ENCODE assay signal across 26 mouse cellular contexts in the genomic region with DNA sequence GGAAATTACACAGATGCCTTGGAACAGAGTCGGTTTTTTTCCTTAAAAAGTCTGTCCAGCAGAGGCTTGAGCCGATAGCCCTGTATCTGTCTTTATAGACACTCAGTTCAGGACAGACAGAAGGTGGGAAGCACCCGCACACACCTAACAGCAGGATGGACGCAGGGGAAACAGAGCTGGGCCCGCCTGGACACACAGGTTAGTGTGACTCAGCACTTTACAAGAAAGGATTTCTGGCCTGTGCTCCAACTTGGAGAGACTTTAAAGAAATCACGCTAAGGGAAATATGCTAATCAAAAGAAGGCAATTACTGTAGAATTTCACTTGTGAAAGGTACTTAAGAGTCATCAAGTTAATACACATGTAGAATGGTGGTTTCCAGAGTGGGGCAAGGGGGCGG. TPM values are rescaled to one million over a fixed set of nuclear protein-coding genes. Genes with fewer than 3 reads are reported as not detected.
DNase-seq lines count a peak whose midpoint lies in the region; ATAC-seq and TF ChIP-seq lines count a peak whose summit lies in the region.
"Had no signal": no experiment of that assay in that cellular context is flagged by ENCODE, and none has a peak within 500 bp of the region (broad histone marks: within the 10 kb centered on the region; RNA-seq: fewer than 3 reads in every experiment).

No protein-coding gene starts in this region.

- in situ Hi-C loops in ES-E14 (cut with MboI; ENCODE audit: low sequenced_read_pairs in 2 of 2, unreplicated experiment in 2 of 2), result no loop called here

- H3K4me3 ChIP-seq in heart, embryonic 11.5 days (ENCODE audit: low read depth, low read length), result no peak overlapping the region
- no peak overlapping the region for H3K4me3 ChIP-seq in ES-E14 (ENCODE audit: insufficient read depth in 1 of 2, low read depth in 1 of 2, low read length in 2 of 2, poor library complexity in 1 of 2, severe bottlenecking in 1 of 2)
- no peak overlapping the region for H3K4me3 ChIP-seq in stomach, postnatal 0 days (ENCODE audit: low read depth, low read length)
- H3K4me3 ChIP-seq: embryonic facial prominence, embryonic 13.5 days; embryonic facial prominence, embryonic 15.5 days; erythroblast, embryonic 14.5 days; forebrain, embryonic 10.5 days; forebrain, embryonic 12.5 days had no signal

- TF ChIP-seq CTCF in stomach, postnatal 0 days (IDR thresholded peaks at IDR 0.05; ENCODE audit: low read depth), result no peak

- no peaks in the 10 kb centered on the region for H3K27me3 ChIP-seq in heart, embryonic 11.5 days (ENCODE audit: control insufficient read depth, insufficient read depth, low read length)
- no peaks in the 10 kb centered on the region for H3K27me3 ChIP-seq in stomach, postnatal 0 days (ENCODE audit: control insufficient read depth, insufficient read depth, low read length)
- H3K27me3 ChIP-seq: embryonic facial prominence, embryonic 13.5 days; embryonic facial prominence, embryonic 15.5 days; forebrain, embryonic 12.5 days had no signal

- no peak overlapping the region for H3K4me2 ChIP-seq in heart, embryonic 11.5 days
- no peak overlapping the region for H3K4me2 ChIP-seq in stomach, postnatal 0 days (replicated peaks; ENCODE audit: low read depth)
- H3K4me2 ChIP-seq: embryonic facial prominence, embryonic 13.5 days; embryonic facial prominence, embryonic 15.5 days; forebrain, embryonic 12.5 days had no signal

- no peaks in the 10 kb centered on the region for H3K4me1 ChIP-seq in heart, embryonic 11.5 days (ENCODE audit: control insufficient read depth, insufficient read depth, low read length)
- H3K4me1 ChIP-seq in ES-E14 (ENCODE audit: control insufficient read depth in 2 of 2, insufficient read depth in 2 of 2, low read length in 2 of 2, poor library complexity in 1 of 2), result peaks cover 0 to 2% of the 10 kb centered on the region in 2 experiments; a peak in 1 of 4 replicates
- no peaks in the 10 kb centered on the region for H3K4me1 ChIP-seq in stomach, postnatal 0 days (replicated peaks; ENCODE audit: control insufficient read depth, insufficient read depth)
- H3K4me1 ChIP-seq: embryonic facial prominence, embryonic 13.5 days; embryonic facial prominence, embryonic 15.5 days; forebrain, embryonic 10.5 days; forebrain, embryonic 12.5 days had no signal

- ATAC-seq in heart, embryonic 11.5 days (replicated peaks; ENCODE audit: insufficient number of reproducible peaks, low FRiP score, low TSS enrichment), result no peak
- ATAC-seq in stomach, postnatal 0 days (ENCODE audit: low FRiP score, low TSS enrichment), result no peak
- ATAC-seq in monocyte, adult 5-6 weeks (replicated peaks; ENCODE audit: insufficient number of reproducible peaks, low FRiP score, low TSS enrichment, poor library complexity, severe bottlenecking), result no peak
- ATAC-seq: forebrain, embryonic 14.5 days; forebrain, embryonic 16.5 days had no signal

- 68% methylated on average over 7 of the region's 7 CpGs for WGBS in heart, embryonic 11.5 days (ENCODE audit: insufficient replicate concordance)
- 64% methylated on average over 7 of the region's 7 CpGs for WGBS in stomach, postnatal 0 days

- no peak overlapping the region for H3K9ac ChIP-seq in heart, embryonic 11.5 days (ENCODE audit: low read depth, low read length)
- no peak overlapping the region for H3K9ac ChIP-seq in ES-E14 (ENCODE audit: insufficient read depth, low read depth, low read length, poor library complexity, severe bottlenecking)
- H3K9ac ChIP-seq in stomach, postnatal 0 days (ENCODE audit: low read length), result no peak overlapping the region
- H3K9ac ChIP-seq: embryonic facial prominence, embryonic 13.5 days; embryonic facial prominence, embryonic 15.5 days; forebrain, embryonic 12.5 days had no signal

- H3K9me3 ChIP-seq in heart, embryonic 11.5 days (replicated peaks; ENCODE audit: control insufficient read depth, low read length), result no peaks in the 10 kb centered on the region
- no peaks in the 10 kb centered on the region for H3K9me3 ChIP-seq in ES-E14 (ENCODE audit: control insufficient read depth, insufficient read depth, low read depth, low read length)
- no peaks in the 10 kb centered on the region for H3K9me3 ChIP-seq in stomach, postnatal 0 days (ENCODE audit: control insufficient read depth, low read length)
- H3K9me3 ChIP-seq: embryonic facial prominence, embryonic 13.5 days; embryonic facial prominence, embryonic 15.5 days; forebrain, embryonic 10.5 days; forebrain, embryonic 12.5 days; G1E had no signal

- peak; percentile 63 for DNase-seq in heart, adult 11 months
- DNase-seq in ES-E14 (ENCODE audit: low read depth, low spot score), result no peak
- peak; percentile 16 for DNase-seq in ZHBTc4 (ENCODE audit: low read depth, low spot score)
- no peak for DNase-seq in stomach, postnatal 0 days (ENCODE audit: low spot score)
- DNase-seq in Muller cell, postnatal 12 days (ENCODE audit: inconsistent ontology term), result no peak
- no peak for DNase-seq in adrenal gland, adult 8-10 months
- DNase-seq: adrenal gland, adult 2 months; adrenal gland, postnatal 14 days; adrenal gland, postnatal 36 days; B cell, adult 2 months; cerebellum, adult 11-12 months; cerebellum, adult 2 months; cerebellum, adult 9-10 months; cerebellum, postnatal 14 days; cerebellum, postnatal 36 days; embryo, embryonic 11 days had no signal

- H3K27ac ChIP-seq in heart, embryonic 11.5 days (ENCODE audit: low read depth, low read length), result no peak overlapping the region
- H3K27ac ChIP-seq in ES-E14 (ENCODE audit: insufficient read depth, low read depth, low read length, poor library complexity, severe bottlenecking), result no peak overlapping the region
- H3K27ac ChIP-seq in stomach, postnatal 0 days (replicated peaks), result peak overlapping the region; percentile 45; the same call in 1 of the 2 replicates
- H3K27ac ChIP-seq: embryonic facial prominence, embryonic 13.5 days; embryonic facial prominence, embryonic 15.5 days; forebrain, embryonic 10.5 days; forebrain, embryonic 12.5 days had no signal

- TF ChIP-seq EP300 in stomach, postnatal 0 days (optimal IDR thresholded peaks at IDR 0.05), result no peak

- no peaks in the 10 kb centered on the region for H3K36me3 ChIP-seq in heart, embryonic 11.5 days (ENCODE audit: control insufficient read depth, insufficient read depth, low read length)
- no peaks in the 10 kb centered on the region for H3K36me3 ChIP-seq in ES-E14 (ENCODE audit: control insufficient read depth, insufficient read depth, low read length, poor library complexity, severe bottlenecking)
- no peaks in the 10 kb centered on the region for H3K36me3 ChIP-seq in stomach, postnatal 0 days (ENCODE audit: control insufficient read depth, insufficient read depth, low read length)
- H3K36me3 ChIP-seq: embryonic facial prominence, embryonic 13.5 days; embryonic facial prominence, embryonic 15.5 days; forebrain, embryonic 10.5 days; forebrain, embryonic 12.5 days; G1E had no signal

TF ChIP-seq in ES-E14, 5 proteins besides CTCF, POLR2A, EP300 and RAD21:
- TF ChIP-seq MAFK (IDR thresholded peaks at IDR 0.05; ENCODE audit: insufficient read depth, low read depth, low read length) (peak; percentile 74), ZC3H11A (IDR thresholded peaks at IDR 0.05; ENCODE audit: borderline replicate concordance, low read depth, low read length) (no peak)

RNA-seq across cellular contexts. Expression of gene Nfkbiz, which starts 54.3 kb away (rescaled TPM):
- polyA plus RNA-seq in heart, embryonic 11.5 days (2014; fragmentation: Nextera tagmentation; extraction: Ambion mirVana), result 3.5 and 3.7 TPM in 2 replicates
- 3.2 and 3.6 TPM in 2 replicates for total RNA-seq in ES-E14 (2012; rRNA removed)
- polyA plus RNA-seq in stomach, postnatal 0 days (2015; fragmentation: Nextera tagmentation; extraction: Ambion mirVana), result 9.0 and 9.1 TPM in 2 replicates
- 280 to 361 TPM (median 306 TPM) in 3 replicates for total RNA-seq in monocyte, adult 5-6 weeks (2017)
- 1 to 10 TPM; 3.4 to 8.0 (median 5.0) TPM for total RNA-seq in adrenal gland, adult 8-10 months (2022)

Comparison
In these comparisons a context has a peak if more than half of its experiments do, and no peak if none do; other contexts are left out.
1. DNase-seq: peak in heart, adult 11 months (single experiment) and ZHBTc4 (single experiment); none in ES-E14 (single experiment), stomach, postnatal 0 days (single experiment), Muller cell, postnatal 12 days (single experiment) and adrenal gland, adult 8-10 months (single experiment).
2. RNA of gene Nfkbiz, which starts 54.3 kb away (total RNA-seq): 280 to 361 TPM in monocyte, adult 5-6 weeks; 3.4 to 8.0 TPM in adrenal gland, adult 8-10 months and 3.2 to 3.6 TPM in ES-E14; every median in the first group is over 10 times any median in the second.